Mouse (Mus musculus): ENCODE results near the gene Crybg1. TPM values are rescaled to one million over a fixed set of nuclear protein-coding genes. Genes with fewer than 3 reads are reported as not detected.

Gene Crybg1
- polyA plus RNA-seq, 1 experiment: 4.2 TPM

- Histone ChIP-seq H3K27me3 (ENCODE audit: control insufficient read depth, insufficient read depth, low read length, poor library complexity, severe bottlenecking) (no peaks in the 10 kb centered on the region), H3K9me3 (replicated peaks; ENCODE audit: control insufficient read depth, insufficient read depth, low read length, poor library complexity, severe bottlenecking) (no peaks in the 10 kb centered on the region), H3K4me3 (ENCODE audit: low read depth, low read length) (no peak overlapping the region), H3K4me1 (ENCODE audit: control insufficient read depth, insufficient read depth, low read length) (no peaks in the 10 kb centered on the region), H3K36me3 (ENCODE audit: control insufficient read depth, insufficient read depth, low read length, poor library complexity, severe bottlenecking) (no peaks in the 10 kb centered on the region), H3K9ac (ENCODE audit: low read depth, poor library complexity, severe bottlenecking) (no peak overlapping the region), H3K27ac (ENCODE audit: insufficient read depth, low read length) (no peak overlapping the region)
- TF ChIP-seq CTCF (IDR thresholded peaks at IDR 0.05; ENCODE audit: low read depth, low read length) (no peak), POLR2A (IDR thresholded peaks at IDR 0.05; ENCODE audit: insufficient read depth, low read length) (no peak), EP300 (IDR thresholded peaks at IDR 0.05; ENCODE audit: insufficient read depth, low read depth, low read length) (no peak)
Measured at GRCm38 (mm10) chr10:44138137-44138855, 10.4 kb downstream of the Crybg1 start.

DNA sequence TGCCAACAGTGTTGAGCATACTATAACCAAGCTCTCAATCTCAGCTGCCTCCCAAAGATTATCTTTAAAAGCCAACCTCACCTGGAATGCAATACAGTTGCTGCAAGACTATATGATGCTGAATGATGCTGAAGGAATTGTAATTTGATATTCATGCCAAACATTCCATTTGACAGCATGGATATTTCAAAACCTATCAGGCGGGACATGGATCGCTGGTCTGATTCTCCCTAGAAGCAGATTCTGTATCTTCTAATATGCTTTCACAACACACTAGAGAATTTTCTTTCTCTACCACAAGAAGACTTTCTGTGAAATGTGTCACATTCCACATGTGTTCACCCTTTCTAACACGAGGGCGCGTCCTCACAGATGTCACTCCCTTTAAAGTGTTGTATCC is 22.6 kb downstream of the Crybg1 start:
- H3K36me3 ChIP-seq (ENCODE audit: control insufficient read depth, insufficient read depth, low read length, poor library complexity, severe bottlenecking): no peaks in the 10 kb centered on the region
- H3K9me3 ChIP-seq (replicated peaks; ENCODE audit: control insufficient read depth, insufficient read depth, low read length, poor library complexity, severe bottlenecking): no peaks in the 10 kb centered on the region
- H3K4me3 ChIP-seq (ENCODE audit: low read depth, low read length): no peak overlapping the region
- H3K9ac ChIP-seq (ENCODE audit: low read depth, poor library complexity, severe bottlenecking): no peak overlapping the region
- no peaks in the 10 kb centered on the region for H3K27me3 ChIP-seq (ENCODE audit: control insufficient read depth, insufficient read depth, low read length, poor library complexity, severe bottlenecking)
- H3K4me1 ChIP-seq (ENCODE audit: control insufficient read depth, insufficient read depth, low read length): no peaks in the 10 kb centered on the region
- TF ChIP-seq POLR2A (IDR thresholded peaks at IDR 0.05; ENCODE audit: insufficient read depth, low read length) (no peak), EP300 (IDR thresholded peaks at IDR 0.05; ENCODE audit: insufficient read depth, low read depth, low read length) (no peak), CTCF (IDR thresholded peaks at IDR 0.05; ENCODE audit: low read depth, low read length) (no peak)
- no peak overlapping the region for H3K27ac ChIP-seq (ENCODE audit: insufficient read depth, low read length)

DNA sequence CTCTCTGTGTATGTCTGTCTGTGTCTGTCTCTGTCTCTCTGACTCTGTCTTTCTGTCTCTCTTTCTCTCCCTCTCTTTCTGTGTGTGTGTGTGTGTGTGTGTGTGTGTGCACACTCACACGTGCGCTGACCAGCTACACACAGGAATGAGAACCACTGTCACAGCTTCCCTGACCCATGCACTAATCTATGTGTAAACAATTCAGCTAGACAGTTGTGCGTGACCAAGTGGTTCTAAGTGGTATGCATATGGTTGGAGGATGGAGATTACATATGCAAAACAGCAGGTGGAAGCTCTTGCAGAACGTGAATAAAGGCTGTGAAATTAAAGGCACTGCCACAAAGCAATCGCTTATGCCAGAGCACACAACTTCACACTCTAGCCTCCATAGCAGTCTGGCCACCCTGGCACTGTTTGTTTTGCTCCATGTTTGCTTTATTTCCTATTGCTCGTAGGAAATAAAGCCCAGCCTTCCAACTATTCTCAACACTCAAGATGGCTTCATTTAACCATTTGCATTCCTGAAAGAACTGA is 24.2 kb downstream of the Crybg1 start:
- no peak overlapping the region for H3K9ac ChIP-seq (ENCODE audit: low read depth, poor library complexity, severe bottlenecking)
- H3K27me3 ChIP-seq (ENCODE audit: control insufficient read depth, insufficient read depth, low read length, poor library complexity, severe bottlenecking): no peaks in the 10 kb centered on the region
- no peak overlapping the region for H3K27ac ChIP-seq (ENCODE audit: insufficient read depth, low read length)
- no peaks in the 10 kb centered on the region for H3K36me3 ChIP-seq (ENCODE audit: control insufficient read depth, insufficient read depth, low read length, poor library complexity, severe bottlenecking)
- TF ChIP-seq CTCF (IDR thresholded peaks at IDR 0.05; ENCODE audit: low read depth, low read length): no peak
- TF ChIP-seq EP300 (IDR thresholded peaks at IDR 0.05; ENCODE audit: insufficient read depth, low read depth, low read length): no peak
- no peak overlapping the region for H3K4me3 ChIP-seq (ENCODE audit: low read depth, low read length)
- no peaks in the 10 kb centered on the region for H3K9me3 ChIP-seq (replicated peaks; ENCODE audit: control insufficient read depth, insufficient read depth, low read length, poor library complexity, severe bottlenecking)
- no peaks in the 10 kb centered on the region for H3K4me1 ChIP-seq (ENCODE audit: control insufficient read depth, insufficient read depth, low read length)

DNA sequence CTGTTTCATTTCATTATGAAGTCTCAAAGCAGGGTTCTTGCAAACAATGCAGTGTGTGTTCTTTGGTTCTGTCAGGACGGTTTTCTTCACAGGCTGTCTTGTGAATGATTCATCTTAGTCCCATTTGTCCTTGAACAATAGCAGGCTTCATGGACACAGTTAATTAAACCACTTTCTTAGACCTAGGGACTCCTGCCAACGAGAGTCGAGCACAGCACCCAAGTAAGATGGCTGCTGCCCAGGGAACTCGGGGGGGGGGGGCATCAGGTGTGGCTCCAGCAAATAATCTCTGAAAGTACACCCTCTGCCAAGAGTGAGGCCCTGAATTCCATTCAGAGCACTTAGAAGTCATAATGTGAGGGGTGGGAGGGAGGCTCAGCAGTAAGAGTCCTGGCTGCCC is 30.0 kb downstream of the Crybg1 start:
- Histone ChIP-seq H3K9ac (ENCODE audit: low read depth, poor library complexity, severe bottlenecking) (no peak overlapping the region), H3K4me3 (ENCODE audit: low read depth, low read length) (no peak overlapping the region), H3K9me3 (replicated peaks; ENCODE audit: control insufficient read depth, insufficient read depth, low read length, poor library complexity, severe bottlenecking) (no peaks in the 10 kb centered on the region), H3K36me3 (ENCODE audit: control insufficient read depth, insufficient read depth, low read length, poor library complexity, severe bottlenecking) (no peaks in the 10 kb centered on the region), H3K27me3 (ENCODE audit: control insufficient read depth, insufficient read depth, low read length, poor library complexity, severe bottlenecking) (no peaks in the 10 kb centered on the region), H3K27ac (ENCODE audit: insufficient read depth, low read length) (no peak overlapping the region), H3K4me1 (ENCODE audit: control insufficient read depth, insufficient read depth, low read length) (no peaks in the 10 kb centered on the region)
- TF ChIP-seq POLR2A (IDR thresholded peaks at IDR 0.05; ENCODE audit: insufficient read depth, low read length): no peak
- TF ChIP-seq EP300 (IDR thresholded peaks at IDR 0.05; ENCODE audit: insufficient read depth, low read depth, low read length): no peak
- TF ChIP-seq CTCF (IDR thresholded peaks at IDR 0.05; ENCODE audit: low read depth, low read length): no peak

GRCm38 (mm10) chr10:44116796-44117195 is 31.9 kb downstream of the Crybg1 start:
- Histone ChIP-seq H3K27ac (ENCODE audit: insufficient read depth, low read length) (no peak overlapping the region), H3K4me3 (ENCODE audit: low read depth, low read length) (no peak overlapping the region), H3K9ac (ENCODE audit: low read depth, poor library complexity, severe bottlenecking) (no peak overlapping the region), H3K36me3 (ENCODE audit: control insufficient read depth, insufficient read depth, low read length, poor library complexity, severe bottlenecking) (no peaks in the 10 kb centered on the region), H3K27me3 (ENCODE audit: control insufficient read depth, insufficient read depth, low read length, poor library complexity, severe bottlenecking) (no peaks in the 10 kb centered on the region), H3K9me3 (replicated peaks; ENCODE audit: control insufficient read depth, insufficient read depth, low read length, poor library complexity, severe bottlenecking) (no peaks in the 10 kb centered on the region), H3K4me1 (ENCODE audit: control insufficient read depth, insufficient read depth, low read length) (no peaks in the 10 kb centered on the region)
- TF ChIP-seq CTCF (IDR thresholded peaks at IDR 0.05; ENCODE audit: low read depth, low read length) (no peak), POLR2A (IDR thresholded peaks at IDR 0.05; ENCODE audit: insufficient read depth, low read length) (no peak), EP300 (IDR thresholded peaks at IDR 0.05; ENCODE audit: insufficient read depth, low read depth, low read length) (no peak)

- Histone ChIP-seq H3K4me3 (ENCODE audit: low read depth, low read length) (no peak overlapping the region), H3K9ac (ENCODE audit: low read depth, poor library complexity, severe bottlenecking) (no peak overlapping the region), H3K36me3 (ENCODE audit: control insufficient read depth, insufficient read depth, low read length, poor library complexity, severe bottlenecking) (no peaks in the 10 kb centered on the region), H3K4me1 (ENCODE audit: control insufficient read depth, insufficient read depth, low read length) (no peaks in the 10 kb centered on the region), H3K9me3 (replicated peaks; ENCODE audit: control insufficient read depth, insufficient read depth, low read length, poor library complexity, severe bottlenecking) (no peaks in the 10 kb centered on the region), H3K27ac (ENCODE audit: insufficient read depth, low read length) (no peak overlapping the region), H3K27me3 (ENCODE audit: control insufficient read depth, insufficient read depth, low read length, poor library complexity, severe bottlenecking) (no peaks in the 10 kb centered on the region)
- no peak for TF ChIP-seq CTCF (IDR thresholded peaks at IDR 0.05; ENCODE audit: low read depth, low read length)
- TF ChIP-seq POLR2A (IDR thresholded peaks at IDR 0.05; ENCODE audit: insufficient read depth, low read length): no peak
- no peak for TF ChIP-seq EP300 (IDR thresholded peaks at IDR 0.05; ENCODE audit: insufficient read depth, low read depth, low read length)
Measured at GRCm38 (mm10) chr10:44114611-44115010, 34.0 kb downstream of the Crybg1 start.

Measured in ES-Bruce4 (cell line).